Comparison of ENCODE assay signal across 8 mouse cellular contexts in genomic region chr10:128458348-128458718, GRCm38 (mm10). TPM values are rescaled to one million over a fixed set of nuclear protein-coding genes. Genes with fewer than 3 reads are reported as not detected.
A peak's percentile ranks its signal among the peaks of the same experiment; 100 is the strongest.
DNase-seq lines count a peak whose midpoint lies in the region; ATAC-seq and TF ChIP-seq lines count a peak whose summit lies in the region.

No protein-coding gene starts in this region.

- peak; percentile 47 for ATAC-seq in heart, embryonic 15.5 days (replicated peaks; ENCODE audit: insufficient number of reproducible peaks, insufficient read depth, low FRiP score, low read depth)
- peak; percentile 50 for ATAC-seq in liver, embryonic 13.5 days (ENCODE audit: low read depth)
- peak; percentile 62 for ATAC-seq in stomach, embryonic 14.5 days (ENCODE audit: insufficient number of reproducible peaks, insufficient read depth, low FRiP score, low read depth)

- H3K36me3 ChIP-seq in erythroblast, embryonic 14.5 days (ENCODE audit: control insufficient read depth): peaks cover 32% of the 10 kb centered on the region
- peaks cover 15% of the 10 kb centered on the region for H3K36me3 ChIP-seq in heart, embryonic 15.5 days
- peaks cover 25% of the 10 kb centered on the region for H3K36me3 ChIP-seq in liver, embryonic 13.5 days
- peaks cover 19% of the 10 kb centered on the region for H3K36me3 ChIP-seq in stomach, embryonic 14.5 days (ENCODE audit: control insufficient read depth, insufficient read depth, low read length)

- no peak for TF ChIP-seq CTCF in bone marrow, adult 2 months (IDR thresholded peaks at IDR 0.05; ENCODE audit: control insufficient read depth, insufficient read depth, low read length)

- no peaks in the 10 kb centered on the region for H3K9me3 ChIP-seq in erythroblast, embryonic 14.5 days (ENCODE audit: control insufficient read depth, low read length)
- no peaks in the 10 kb centered on the region for H3K9me3 ChIP-seq in heart, embryonic 15.5 days (replicated peaks)
- H3K9me3 ChIP-seq in liver, embryonic 13.5 days (replicated peaks): no peaks in the 10 kb centered on the region
- no peaks in the 10 kb centered on the region for H3K9me3 ChIP-seq in stomach, embryonic 14.5 days (ENCODE audit: control insufficient read depth, low read depth, low read length)

- WGBS in bone marrow, adult 2 months: under 1% methylated on average over 29 of the region's 29 CpGs
- under 1% methylated on average over 29 of the region's 29 CpGs for WGBS in heart, embryonic 15.5 days
- WGBS in liver, embryonic 13.5 days (ENCODE audit: insufficient replicate concordance): under 1% methylated on average over 29 of the region's 29 CpGs
- WGBS in stomach, embryonic 14.5 days: under 1% methylated on average over 29 of the region's 29 CpGs

- H3K27me3 ChIP-seq in erythroblast, embryonic 14.5 days (ENCODE audit: control insufficient read depth): no peaks in the 10 kb centered on the region
- no peaks in the 10 kb centered on the region for H3K27me3 ChIP-seq in heart, embryonic 15.5 days
- no peaks in the 10 kb centered on the region for H3K27me3 ChIP-seq in liver, embryonic 13.5 days
- no peaks in the 10 kb centered on the region for H3K27me3 ChIP-seq in stomach, embryonic 14.5 days (ENCODE audit: control insufficient read depth, insufficient read depth, low read length)

- H3K9ac ChIP-seq in heart, embryonic 15.5 days: peak overlapping the region; percentile 94
- H3K9ac ChIP-seq in liver, embryonic 13.5 days: peak overlapping the region; percentile 97
- H3K9ac ChIP-seq in stomach, embryonic 14.5 days (replicated peaks; ENCODE audit: low read depth, low read length): peak overlapping the region; percentile 92

- peak; percentile 75 for DNase-seq in CD4-positive helper T cell, adult 2 months (ENCODE audit: low read depth, low spot score)
- DNase-seq in kidney, postnatal 14 days: peak; percentile 92
- DNase-seq in liver, embryonic 13.5 days: peak; percentile 87
- peak; percentile 74 to 80 for DNase-seq in natural killer cell, adult 2 months (ENCODE audit: low spot score in 2 of 2)

- H3K27ac ChIP-seq in bone marrow, adult 2 months (ENCODE audit: control insufficient read depth, insufficient read depth, low read depth, low read length, poor library complexity): peak overlapping the region; percentile 95
- peak overlapping the region; percentile 98 for H3K27ac ChIP-seq in heart, embryonic 15.5 days
- H3K27ac ChIP-seq in liver, embryonic 13.5 days: peak overlapping the region; percentile 95
- peak overlapping the region; percentile 93 for H3K27ac ChIP-seq in stomach, embryonic 14.5 days (ENCODE audit: low read length)

- H3K4me3 ChIP-seq in bone marrow, adult 2 months (replicated peaks; ENCODE audit: control insufficient read depth, low read depth, low read length): peak overlapping the region; percentile 80
- peak overlapping the region; percentile 89 for H3K4me3 ChIP-seq in erythroblast, embryonic 14.5 days (replicated peaks)
- H3K4me3 ChIP-seq in heart, embryonic 15.5 days: peak overlapping the region; percentile 85
- H3K4me3 ChIP-seq in liver, embryonic 13.5 days (replicated peaks): peak overlapping the region; percentile 96
- peak overlapping the region; percentile 77 for H3K4me3 ChIP-seq in stomach, embryonic 14.5 days (ENCODE audit: low read depth, low read length)

- H3K4me1 ChIP-seq in bone marrow, adult 2 months (ENCODE audit: control insufficient read depth, insufficient read depth, low read length): peaks cover 2% of the 10 kb centered on the region; the same call in 1 of the 2 replicates
- H3K4me1 ChIP-seq in erythroblast, embryonic 14.5 days (ENCODE audit: control insufficient read depth): peaks cover 48% of the 10 kb centered on the region
- peaks cover 15% of the 10 kb centered on the region for H3K4me1 ChIP-seq in heart, embryonic 15.5 days (replicated peaks)
- H3K4me1 ChIP-seq in liver, embryonic 13.5 days (replicated peaks): peaks cover 46% of the 10 kb centered on the region
- H3K4me1 ChIP-seq in stomach, embryonic 14.5 days (ENCODE audit: control insufficient read depth, insufficient read depth, low read length): peaks cover 13% of the 10 kb centered on the region

- H3K4me2 ChIP-seq in heart, embryonic 15.5 days: peak overlapping the region; percentile 81
- H3K4me2 ChIP-seq in liver, embryonic 13.5 days: peak overlapping the region; percentile 92
- peak overlapping the region; percentile 46 for H3K4me2 ChIP-seq in stomach, embryonic 14.5 days (replicated peaks; ENCODE audit: low read depth, low read length)

- TF ChIP-seq POLR2A in bone marrow, adult 2 months (IDR thresholded peaks at IDR 0.05; ENCODE audit: borderline replicate concordance, control insufficient read depth, low read depth, low read length): no peak; the same call in 1 of the 2 replicates

RNA-seq across cellular contexts. Expression of gene Smarcc2, which starts 0.7 kb away (rescaled TPM):
- 45.0 and 74.4 TPM in 2 replicates for polyA plus RNA-seq in bone marrow, adult 2 months (2011; ENCODE audit: insufficient read depth, insufficient read length, low replicate concordance, missing spikeins)
- 19.2 and 19.5 TPM in 2 replicates for polyA plus RNA-seq in erythroblast, embryonic 14.5 days (2012)
- 59.2 and 60.3 TPM in 2 replicates for polyA plus RNA-seq in heart, embryonic 15.5 days (2015; fragmentation: Nextera tagmentation; extraction: Ambion mirVana)
- 18.5 and 30.1 TPM in 2 replicates for polyA plus RNA-seq in liver, embryonic 13.5 days (2015; fragmentation: Nextera tagmentation; extraction: Ambion mirVana)
- polyA plus RNA-seq in stomach, embryonic 14.5 days (2014; fragmentation: Nextera tagmentation; extraction: Ambion mirVana): 109 and 110 TPM in 2 replicates

RNA-seq across cellular contexts. Expression of gene Myl6, which starts 35.6 kb away (rescaled TPM):
- 1,368 and 2,050 TPM in 2 replicates for polyA plus RNA-seq in bone marrow, adult 2 months (2011; ENCODE audit: insufficient read depth, insufficient read length, low replicate concordance, missing spikeins)
- polyA plus RNA-seq in erythroblast, embryonic 14.5 days (2012): 36.6 and 41.6 TPM in 2 replicates
- 1,051 and 1,154 TPM in 2 replicates for polyA plus RNA-seq in heart, embryonic 15.5 days (2015; fragmentation: Nextera tagmentation; extraction: Ambion mirVana)
- polyA plus RNA-seq in liver, embryonic 13.5 days (2015; fragmentation: Nextera tagmentation; extraction: Ambion mirVana): 498 and 524 TPM in 2 replicates
- 1,824 and 1,933 TPM in 2 replicates for polyA plus RNA-seq in stomach, embryonic 14.5 days (2014; fragmentation: Nextera tagmentation; extraction: Ambion mirVana)

RNA-seq across cellular contexts. Expression of gene Myl6b, which starts 40.2 kb away (rescaled TPM):
- polyA plus RNA-seq in bone marrow, adult 2 months (2011; ENCODE audit: insufficient read depth, insufficient read length, low replicate concordance, missing spikeins): 0.79 and 2.4 TPM in 2 replicates
- polyA plus RNA-seq in erythroblast, embryonic 14.5 days (2012): 0.63 and 0.76 TPM in 2 replicates
- polyA plus RNA-seq in heart, embryonic 15.5 days (2015; fragmentation: Nextera tagmentation; extraction: Ambion mirVana): 4.3 and 4.6 TPM in 2 replicates
- 1.2 and 1.3 TPM in 2 replicates for polyA plus RNA-seq in liver, embryonic 13.5 days (2015; fragmentation: Nextera tagmentation; extraction: Ambion mirVana)
- polyA plus RNA-seq in stomach, embryonic 14.5 days (2014; fragmentation: Nextera tagmentation; extraction: Ambion mirVana): 3.2 and 3.4 TPM in 2 replicates

RNA-seq across cellular contexts. Expression of gene Rnf41, which starts 46.9 kb away (rescaled TPM):
- 8.5 and 17.3 TPM in 2 replicates for polyA plus RNA-seq in bone marrow, adult 2 months (2011; ENCODE audit: insufficient read depth, insufficient read length, low replicate concordance, missing spikeins)
- polyA plus RNA-seq in erythroblast, embryonic 14.5 days (2012): 0.37 and 0.48 TPM in 2 replicates
- polyA plus RNA-seq in heart, embryonic 15.5 days (2015; fragmentation: Nextera tagmentation; extraction: Ambion mirVana): 25.5 and 29.0 TPM in 2 replicates
- polyA plus RNA-seq in liver, embryonic 13.5 days (2015; fragmentation: Nextera tagmentation; extraction: Ambion mirVana): 9.0 and 10.7 TPM in 2 replicates
- polyA plus RNA-seq in stomach, embryonic 14.5 days (2014; fragmentation: Nextera tagmentation; extraction: Ambion mirVana): 31.9 and 34.6 TPM in 2 replicates

RNA-seq across cellular contexts. Expression of gene Nabp2, which starts 47.0 kb away (rescaled TPM):
- polyA plus RNA-seq in bone marrow, adult 2 months (2011; ENCODE audit: insufficient read depth, insufficient read length, low replicate concordance, missing spikeins): 26.4 and 40.0 TPM in 2 replicates
- polyA plus RNA-seq in erythroblast, embryonic 14.5 days (2012): 32.3 and 34.1 TPM in 2 replicates
- polyA plus RNA-seq in heart, embryonic 15.5 days (2015; fragmentation: Nextera tagmentation; extraction: Ambion mirVana): 52.6 and 58.9 TPM in 2 replicates
- 57.3 and 64.4 TPM in 2 replicates for polyA plus RNA-seq in liver, embryonic 13.5 days (2015; fragmentation: Nextera tagmentation; extraction: Ambion mirVana)
- polyA plus RNA-seq in stomach, embryonic 14.5 days (2014; fragmentation: Nextera tagmentation; extraction: Ambion mirVana): 76.6 and 86.7 TPM in 2 replicates

Comparison
In these comparisons a context has a peak if more than half of its experiments do, and no peak if none do; other contexts are left out.
1. Peak in every context shown above with its lines: DNase-seq, ATAC-seq, H3K4me3 ChIP-seq and H3K27ac ChIP-seq.
2. RNA of gene Myl6, which starts 35.6 kb away (polyA plus RNA-seq): 1,368 to 2,050 TPM in bone marrow, adult 2 months, 1,824 to 1,933 TPM in stomach, embryonic 14.5 days, 1,051 to 1,154 TPM in heart, embryonic 15.5 days and 498 to 524 TPM in liver, embryonic 13.5 days; 36.6 to 41.6 TPM in erythroblast, embryonic 14.5 days; every median in the first group is over 10 times any median in the second.